Mouse (Mus musculus): ENCODE measurements around the gene Dohh. TPM values are rescaled to one million over a fixed set of nuclear protein-coding genes. Genes with fewer than 3 reads are reported as not detected.

The Dohh gene
- total and polyA plus RNA-seq, 3 experiments, result 78.2 to 131 (median 81.7) TPM

DNA sequence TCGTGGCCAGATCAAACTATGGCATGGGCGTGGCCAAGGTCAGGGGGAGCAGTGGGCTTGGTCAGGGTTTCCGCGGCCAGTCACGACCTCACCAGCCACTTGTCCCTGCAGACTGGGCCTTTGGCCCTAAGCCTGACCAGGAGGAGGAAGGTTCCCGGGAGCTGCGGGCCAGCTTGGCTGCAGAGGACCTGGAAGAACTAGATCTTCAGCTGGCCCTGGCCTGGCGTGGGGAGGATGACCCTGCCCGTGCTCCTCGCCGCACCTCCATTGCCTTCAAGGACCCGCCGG is 6.4 kb downstream of the Dohh start:
- TF ChIP-seq JUN (IDR thresholded peaks at IDR 0.05; ENCODE audit: insufficient read depth, low read depth, low read length) (no peak), BHLHE40 (IDR thresholded peaks at IDR 0.05; ENCODE audit: low read depth, low read length) (no peak), EP300 (IDR thresholded peaks at IDR 0.05; ENCODE audit: low read length) (no peak), RAD21 (IDR thresholded peaks at IDR 0.05; ENCODE audit: low read depth, low read length) (no peak), IRF4 (IDR thresholded peaks at IDR 0.05; ENCODE audit: low read depth, low read length) (no peak), ZMIZ1 (IDR thresholded peaks at IDR 0.05; ENCODE audit: low read depth, low read length) (no peak), POLR2A (IDR thresholded peaks at IDR 0.05; ENCODE audit: low read depth, low read length) (no peak), CHD2 (IDR thresholded peaks at IDR 0.05; ENCODE audit: low read length) (no peak), UBTF (IDR thresholded peaks at IDR 0.05; ENCODE audit: low read depth, low read length) (no peak)
- in situ Hi-C loops (cut with MboI; ENCODE audit: low pct_ligation_motif_present, low pct_unique_long_range_greater_than_20kb, low sequenced_read_pairs) (no loop called here), dilution Hi-C loops (cut with MboI; ENCODE audit: extremely low pct_ligation_motif_present, extremely low pct_unique_long_range_greater_than_20kb, low sequenced_read_pairs) (no loop called here)
- H3K4me2 ChIP-seq (ENCODE audit: insufficient read depth, low read depth, poor library complexity, severe bottlenecking), result no peak overlapping the region
- H3K79me2 ChIP-seq (replicated peaks; ENCODE audit: control insufficient read depth, extremely low read depth, insufficient read depth, poor library complexity, severe bottlenecking), result peaks cover 6% of the 10 kb centered on the region
- H3K27ac ChIP-seq (ENCODE audit: insufficient read depth, low read depth), result no peak overlapping the region
- DNase-seq (ENCODE audit: extremely low read depth), result no peak
- no peaks in the 10 kb centered on the region for H3K9me3 ChIP-seq (replicated peaks; ENCODE audit: low read length)
- no peak overlapping the region for H3K4me3 ChIP-seq (replicated peaks in 1 of 3; ENCODE audit: low read depth in 2 of 3, low read length in 2 of 3, poor library complexity in 1 of 3)
- H3K27me3 ChIP-seq (replicated peaks), result no peaks in the 10 kb centered on the region
- H3K9ac ChIP-seq (ENCODE audit: insufficient read depth, low read depth), result no peak overlapping the region
- peaks cover 49 to 69% of the 10 kb centered on the region in 2 experiments for H3K36me3 ChIP-seq (replicated peaks in 1 of 2; ENCODE audit: control insufficient read depth in 1 of 2, insufficient read depth in 1 of 2, low read length in 1 of 2)
- H3K4me1 ChIP-seq (ENCODE audit: control insufficient read depth in 1 of 2, insufficient read depth in 2 of 2), result peaks cover 4 to 8% of the 10 kb centered on the region in 2 experiments

DNA sequence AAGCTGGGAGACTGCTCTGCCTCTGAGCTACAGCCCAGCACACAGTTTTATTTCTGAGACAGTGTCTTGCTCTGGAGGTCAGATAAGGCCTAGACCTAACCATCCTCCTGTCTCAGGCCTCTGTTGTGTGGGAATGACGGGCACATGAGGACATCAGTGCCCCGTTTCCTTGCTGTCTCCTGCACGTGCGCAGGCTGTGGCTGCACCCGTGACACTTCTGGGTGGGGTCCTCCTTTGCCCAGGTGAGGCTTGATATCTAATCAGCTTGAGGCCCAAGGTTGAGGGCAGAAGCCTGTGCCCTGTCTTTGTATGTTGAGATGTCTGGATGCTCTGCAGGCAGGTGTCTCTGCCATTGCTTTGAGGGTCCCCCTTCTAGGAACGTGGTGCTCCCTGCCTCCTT is 8.0 kb downstream of the Dohh start:
- TF ChIP-seq JUN (IDR thresholded peaks at IDR 0.05; ENCODE audit: insufficient read depth, low read depth, low read length) (no peak), RAD21 (IDR thresholded peaks at IDR 0.05; ENCODE audit: low read depth, low read length) (no peak), CTCF (conservative IDR thresholded peaks at IDR 0.05 in 1 of 2, IDR thresholded peaks at IDR 0.05 in 1 of 2; ENCODE audit: low read depth in 2 of 2, low read length in 2 of 2) (no peak), ZNF384 (IDR thresholded peaks at IDR 0.05; ENCODE audit: low read depth, low read length) (no peak), SMC3 (IDR thresholded peaks at IDR 0.05; ENCODE audit: low read depth, low read length) (no peak), TBP (conservative IDR thresholded peaks at IDR 0.05; ENCODE audit: low read depth, low read length) (no peak)
- Histone ChIP-seq H3K4me2 (ENCODE audit: insufficient read depth, low read depth, poor library complexity, severe bottlenecking) (no peak overlapping the region), H3K9ac (ENCODE audit: insufficient read depth, low read depth) (no peak overlapping the region), H3K4me3 (replicated peaks in 1 of 3; ENCODE audit: low read depth in 2 of 3, low read length in 2 of 3, poor library complexity in 1 of 3) (no peak overlapping the region), H3K36me3 (replicated peaks in 1 of 2; ENCODE audit: control insufficient read depth in 1 of 2, insufficient read depth in 1 of 2, low read length in 1 of 2) (peaks cover 39 to 60% of the 10 kb centered on the region in 2 experiments), H3K27ac (ENCODE audit: insufficient read depth, low read depth) (no peak overlapping the region), H3K27me3 (replicated peaks) (no peaks in the 10 kb centered on the region), H3K9me3 (replicated peaks; ENCODE audit: low read length) (no peaks in the 10 kb centered on the region), H3K79me2 (replicated peaks; ENCODE audit: control insufficient read depth, extremely low read depth, insufficient read depth, poor library complexity, severe bottlenecking) (no peaks in the 10 kb centered on the region), H3K4me1 (ENCODE audit: control insufficient read depth in 1 of 2, insufficient read depth in 2 of 2) (no peaks in the 10 kb centered on the region; a peak in 1 of 4 replicates)
- dilution Hi-C loops (cut with MboI; ENCODE audit: extremely low pct_ligation_motif_present, extremely low pct_unique_long_range_greater_than_20kb, low sequenced_read_pairs), result no loop called here
- in situ Hi-C loops (cut with MboI; ENCODE audit: low pct_ligation_motif_present, low pct_unique_long_range_greater_than_20kb, low sequenced_read_pairs), result no loop called here
- no peak for DNase-seq (ENCODE audit: extremely low read depth)

DNA sequence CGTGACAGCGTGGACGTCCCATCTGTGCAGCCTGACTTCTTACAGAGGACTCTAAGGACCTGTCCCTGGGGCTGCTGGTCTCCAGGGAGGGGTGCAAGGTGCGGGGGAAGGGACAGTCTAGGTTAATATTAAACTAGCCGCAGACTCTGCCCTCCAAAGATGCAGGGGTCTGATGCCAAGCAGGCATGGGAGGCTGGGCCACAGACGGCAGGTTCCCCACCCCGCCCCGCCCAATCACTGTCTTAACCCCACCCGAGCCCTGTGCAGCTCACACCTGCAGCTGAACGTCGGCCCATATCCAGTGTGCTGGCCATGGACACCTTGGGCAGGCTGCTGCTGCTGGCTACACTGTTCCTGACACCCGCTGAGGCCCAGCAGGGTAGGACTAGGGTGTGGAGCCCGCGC is 8.6 kb downstream of the Dohh start, which contains the start of gene Smim24:
Gene Smim24, plus strand, starts transcription at position 271 of the 405 bp plus-strand sequence.
- Histone ChIP-seq H3K9me3 (replicated peaks; ENCODE audit: low read length) (no peaks in the 10 kb centered on the region), H3K79me2 (replicated peaks; ENCODE audit: control insufficient read depth, extremely low read depth, insufficient read depth, poor library complexity, severe bottlenecking) (no peaks in the 10 kb centered on the region), H3K9ac (ENCODE audit: insufficient read depth, low read depth) (no peak within 1 kb of the TSS), H3K27me3 (replicated peaks) (no peaks in the 10 kb centered on the region), H3K27ac (ENCODE audit: insufficient read depth, low read depth) (no peak within 1 kb of the TSS), H3K4me2 (ENCODE audit: insufficient read depth, low read depth, poor library complexity, severe bottlenecking) (no peak within 1 kb of the TSS), H3K4me3 (replicated peaks in 1 of 3; ENCODE audit: low read depth in 2 of 3, low read length in 2 of 3, poor library complexity in 1 of 3) (no peak within 1 kb of the TSS), H3K36me3 (replicated peaks in 1 of 2; ENCODE audit: control insufficient read depth in 1 of 2, insufficient read depth in 1 of 2, low read length in 1 of 2) (peaks cover 37 to 58% of the 10 kb centered on the region in 2 experiments), H3K4me1 (ENCODE audit: control insufficient read depth in 1 of 2, insufficient read depth in 2 of 2) (no peaks in the 10 kb centered on the region; a peak in 1 of 4 replicates)
- dilution Hi-C loops (cut with MboI; ENCODE audit: extremely low pct_ligation_motif_present, extremely low pct_unique_long_range_greater_than_20kb, low sequenced_read_pairs) (no loop called here), in situ Hi-C loops (cut with MboI; ENCODE audit: low pct_ligation_motif_present, low pct_unique_long_range_greater_than_20kb, low sequenced_read_pairs) (no loop called here)
- TF ChIP-seq SMC3 (IDR thresholded peaks at IDR 0.05; ENCODE audit: low read depth, low read length) (no peak), BHLHE40 (IDR thresholded peaks at IDR 0.05; ENCODE audit: low read depth, low read length) (no peak), MAX (IDR thresholded peaks at IDR 0.05; ENCODE audit: low read length) (no peak), JUND (conservative IDR thresholded peaks at IDR 0.05; ENCODE audit: low read depth, low read length) (no peak), JUN (IDR thresholded peaks at IDR 0.05; ENCODE audit: insufficient read depth, low read depth, low read length) (no peak), GABPA (IDR thresholded peaks at IDR 0.05; ENCODE audit: insufficient replicate concordance, low read depth, low read length) (no peak), E2F4 (IDR thresholded peaks at IDR 0.05; ENCODE audit: insufficient replicate concordance, low read depth, low read length) (no peak), SIN3A (IDR thresholded peaks at IDR 0.05; ENCODE audit: low read length) (no peak), PAX5 (IDR thresholded peaks at IDR 0.05; ENCODE audit: low read length) (no peak), NELFE (IDR thresholded peaks at IDR 0.05; ENCODE audit: low read depth, low read length) (no peak), NRF1 (IDR thresholded peaks at IDR 0.05; ENCODE audit: low read depth, low read length) (no peak), POLR2A (IDR thresholded peaks at IDR 0.05; ENCODE audit: low read depth, low read length) (no peak), RCOR1 (conservative IDR thresholded peaks at IDR 0.05; ENCODE audit: low read depth, low read length) (no peak), TCF12 (IDR thresholded peaks at IDR 0.05; ENCODE audit: low read depth, low read length) (no peak), RAD21 (IDR thresholded peaks at IDR 0.05; ENCODE audit: low read depth, low read length) (no peak), UBTF (IDR thresholded peaks at IDR 0.05; ENCODE audit: low read depth, low read length) (no peak), EP300 (IDR thresholded peaks at IDR 0.05; ENCODE audit: low read length) (no peak), POLR2AphosphoS2 (IDR thresholded peaks at IDR 0.05; ENCODE audit: low read depth, low read length) (no peak)
- no peak for DNase-seq (ENCODE audit: extremely low read depth)

Measured in CH12.LX (cell line).